Mouse (Mus musculus): ENCODE data around the gene Ndufa8. TPM values are rescaled to one million over a fixed set of nuclear protein-coding genes. Genes with fewer than 3 reads are reported as not detected.

Gene Ndufa8
- polyA plus RNA-seq, 2 experiments = 103 to 221 TPM

- H3K27me3 ChIP-seq (ENCODE audit: control insufficient read depth, insufficient read depth, low read length) = no peaks in the 10 kb centered on the region
- no peak overlapping the region for H3K27ac ChIP-seq (replicated peaks; ENCODE audit: low read depth, low read length)
- no peaks in the 10 kb centered on the region for H3K9me3 ChIP-seq (ENCODE audit: control insufficient read depth, low read length)
- no peaks in the 10 kb centered on the region for H3K4me1 ChIP-seq (ENCODE audit: control insufficient read depth, insufficient read depth, low read length)
- H3K36me3 ChIP-seq (ENCODE audit: control insufficient read depth, insufficient read depth, low read length) = peaks cover 53% of the 10 kb centered on the region
- WGBS = 78% methylated on average over 1 of the region's 1 CpGs
- no peak for ATAC-seq (ENCODE audit: low FRiP score, low read depth)
- DNase-seq (ENCODE audit: low spot score) = no peak
- H3K4me3 ChIP-seq (replicated peaks; ENCODE audit: low read length) = no peak overlapping the region
- TF ChIP-seq POLR2A (IDR thresholded peaks at IDR 0.05; ENCODE audit: borderline replicate concordance, extremely low read depth, insufficient read depth, insufficient read length) = no peak
- no peak overlapping the region for H3K4me2 ChIP-seq (replicated peaks; ENCODE audit: low read depth, low read length, severe bottlenecking)
- H3K9ac ChIP-seq (ENCODE audit: low read depth, low read length, severe bottlenecking) = no peak overlapping the region
Observed at GRCm38 (mm10) chr2:36040872-36041271, 8.3 kb downstream of the Ndufa8 start.

- no peak for ATAC-seq (ENCODE audit: low FRiP score, low read depth)
- Histone ChIP-seq H3K4me2 (replicated peaks; ENCODE audit: low read depth, low read length, severe bottlenecking) (no peak overlapping the region), H3K9me3 (ENCODE audit: control insufficient read depth, low read length) (no peaks in the 10 kb centered on the region), H3K4me3 (replicated peaks; ENCODE audit: low read length) (no peak overlapping the region), H3K27me3 (ENCODE audit: control insufficient read depth, insufficient read depth, low read length) (no peaks in the 10 kb centered on the region), H3K36me3 (ENCODE audit: control insufficient read depth, insufficient read depth, low read length) (peaks cover 61% of the 10 kb centered on the region), H3K27ac (replicated peaks; ENCODE audit: low read depth, low read length) (no peak overlapping the region), H3K4me1 (ENCODE audit: control insufficient read depth, insufficient read depth, low read length) (no peaks in the 10 kb centered on the region), H3K9ac (ENCODE audit: low read depth, low read length, severe bottlenecking) (no peak overlapping the region)
- WGBS = 78% methylated on average over 7 of the region's 7 CpGs
- TF ChIP-seq POLR2A (IDR thresholded peaks at IDR 0.05; ENCODE audit: borderline replicate concordance, extremely low read depth, insufficient read depth, insufficient read length) = no peak
- no peak for DNase-seq (ENCODE audit: low spot score)
Observed at GRCm38 (mm10) chr2:36039297-36039985, 9.8 kb downstream of the Ndufa8 start.

GRCm38 (mm10) chr2:36035413-36036081 lies 13.7 kb downstream of the Ndufa8 start:
- H3K27ac ChIP-seq (replicated peaks; ENCODE audit: low read depth, low read length) = no peak overlapping the region
- H3K4me2 ChIP-seq (replicated peaks; ENCODE audit: low read depth, low read length, severe bottlenecking) = no peak overlapping the region
- 47% methylated on average over 11 of the region's 11 CpGs for WGBS
- ATAC-seq (ENCODE audit: low FRiP score, low read depth) (no peak), DNase-seq (ENCODE audit: low spot score) (no peak)
- H3K9me3 ChIP-seq (ENCODE audit: control insufficient read depth, low read length) = peaks cover 6% of the 10 kb centered on the region
- no peak overlapping the region for H3K4me3 ChIP-seq (replicated peaks; ENCODE audit: low read length)
- no peaks in the 10 kb centered on the region for H3K4me1 ChIP-seq (ENCODE audit: control insufficient read depth, insufficient read depth, low read length)
- no peaks in the 10 kb centered on the region for H3K27me3 ChIP-seq (ENCODE audit: control insufficient read depth, insufficient read depth, low read length)
- no peak for TF ChIP-seq POLR2A (IDR thresholded peaks at IDR 0.05; ENCODE audit: borderline replicate concordance, extremely low read depth, insufficient read depth, insufficient read length)
- H3K9ac ChIP-seq (ENCODE audit: low read depth, low read length, severe bottlenecking) = no peak overlapping the region
- peaks cover 44% of the 10 kb centered on the region for H3K36me3 ChIP-seq (ENCODE audit: control insufficient read depth, insufficient read depth, low read length)

GRCm38 (mm10) chr2:36034898-36035297 lies 14.3 kb downstream of the Ndufa8 start:
- Histone ChIP-seq H3K27me3 (ENCODE audit: control insufficient read depth, insufficient read depth, low read length) (no peaks in the 10 kb centered on the region), H3K27ac (replicated peaks; ENCODE audit: low read depth, low read length) (no peak overlapping the region), H3K4me1 (ENCODE audit: control insufficient read depth, insufficient read depth, low read length) (no peaks in the 10 kb centered on the region), H3K36me3 (ENCODE audit: control insufficient read depth, insufficient read depth, low read length) (peaks cover 44% of the 10 kb centered on the region), H3K9ac (ENCODE audit: low read depth, low read length, severe bottlenecking) (no peak overlapping the region), H3K4me2 (replicated peaks; ENCODE audit: low read depth, low read length, severe bottlenecking) (no peak overlapping the region), H3K9me3 (ENCODE audit: control insufficient read depth, low read length) (peaks cover 6% of the 10 kb centered on the region), H3K4me3 (replicated peaks; ENCODE audit: low read length) (no peak overlapping the region)
- TF ChIP-seq POLR2A (IDR thresholded peaks at IDR 0.05; ENCODE audit: borderline replicate concordance, extremely low read depth, insufficient read depth, insufficient read length) = no peak
- ATAC-seq (ENCODE audit: low FRiP score, low read depth) (no peak), DNase-seq (ENCODE audit: low spot score) (no peak)
- 80% methylated on average over 7 of the region's 7 CpGs for WGBS

- 67% methylated on average over 7 of the region's 7 CpGs for WGBS
- no peak for ATAC-seq (ENCODE audit: low FRiP score, low read depth)
Observed at GRCm38 (mm10) chr2:36033966-36034365, 15.2 kb downstream of the Ndufa8 start.

More at GRCm38 (mm10) chr2:36033966-36034365, 15.2 kb downstream of the Ndufa8 start:
- Histone ChIP-seq H3K4me1 (ENCODE audit: control insufficient read depth, insufficient read depth, low read length) (no peaks in the 10 kb centered on the region), H3K4me2 (replicated peaks; ENCODE audit: low read depth, low read length, severe bottlenecking) (no peak overlapping the region), H3K9me3 (ENCODE audit: control insufficient read depth, low read length) (peaks cover 6% of the 10 kb centered on the region), H3K36me3 (ENCODE audit: control insufficient read depth, insufficient read depth, low read length) (peaks cover 40% of the 10 kb centered on the region), H3K27ac (replicated peaks; ENCODE audit: low read depth, low read length) (no peak overlapping the region), H3K9ac (ENCODE audit: low read depth, low read length, severe bottlenecking) (no peak overlapping the region), H3K4me3 (replicated peaks; ENCODE audit: low read length) (no peak overlapping the region), H3K27me3 (ENCODE audit: control insufficient read depth, insufficient read depth, low read length) (no peaks in the 10 kb centered on the region)
- no peak for TF ChIP-seq POLR2A (IDR thresholded peaks at IDR 0.05; ENCODE audit: borderline replicate concordance, extremely low read depth, insufficient read depth, insufficient read length)
- DNase-seq (ENCODE audit: low spot score) = no peak
